Mouse (Mus musculus): ENCODE data around the gene Rgs6.

DNA sequence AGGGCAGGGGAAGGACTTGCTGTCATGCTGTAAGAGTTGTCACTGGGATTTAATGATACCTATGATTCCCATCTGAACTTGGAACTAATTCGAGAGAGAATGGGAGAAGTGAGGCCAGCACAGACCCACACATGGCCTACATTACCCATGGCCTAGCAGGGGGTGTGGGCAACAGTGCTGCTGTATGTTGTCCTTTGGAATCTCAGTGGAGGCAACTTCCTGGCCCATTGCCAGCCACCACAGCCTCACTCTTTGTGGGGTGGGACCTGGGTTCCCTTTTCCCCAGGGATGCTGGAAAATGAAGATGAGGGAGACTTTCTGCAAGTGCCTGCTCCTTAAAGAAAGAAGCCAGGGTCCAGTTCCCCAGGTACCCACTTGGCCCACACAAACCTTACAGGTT lies 383.1 kb downstream of the Rgs6 start:
- TF ChIP-seq CTCF (IDR thresholded peaks at IDR 0.05; ENCODE audit: low read depth) (no peak), EP300 (optimal IDR thresholded peaks at IDR 0.05) (no peak)

All from stomach, postnatal 0 days (tissue).